Mouse (Mus musculus) gastrocnemius, adult 2 months (tissue): ENCODE measurements around the gene Fgfr2. TPM values are rescaled to one million over a fixed set of nuclear protein-coding genes. Genes with fewer than 3 reads are reported as not detected.

Source experiments
- DNase-seq: peaks from one replicate; pipeline ENCODE4 v3.0.0; 2022
- H3K27ac ChIP-seq: fragments of 200-600 bp; 2 replicates; pipeline ENCODE4 v1.8.1; 2022; ENCODE audit warnings: mild to moderate bottlenecking
- H3K4me3 ChIP-seq: fragments of 200-600 bp; 2 replicates; pipeline ENCODE4 v1.8.1; 2022; ENCODE audit warnings: mild to moderate bottlenecking, moderate library complexity
- CTCF ChIP-seq: fragments of 200-600 bp; IDR thresholded peaks from 2 replicates; pipeline ENCODE4 v1.8.1; 2022; ENCODE audit warnings: antibody characterized with exemption, mild to moderate bottlenecking, moderate library complexity
- intact Hi-C: fragments of 180-260 bp; cut with DNase I; formaldehyde crosslinking; loops from one replicate; pipeline ENCODE4 v1.15.1; 2025
- total RNA-seq, 2 experiments: library from RNA; stranded (reverse); gene quantifications; 2 replicates each; pipeline ENCODE4 v1.2.3; 2021

Fgfr2 gene
- total RNA-seq, 2 experiments from 2014 or later: 0.15 to 0.33 TPM

DNA sequence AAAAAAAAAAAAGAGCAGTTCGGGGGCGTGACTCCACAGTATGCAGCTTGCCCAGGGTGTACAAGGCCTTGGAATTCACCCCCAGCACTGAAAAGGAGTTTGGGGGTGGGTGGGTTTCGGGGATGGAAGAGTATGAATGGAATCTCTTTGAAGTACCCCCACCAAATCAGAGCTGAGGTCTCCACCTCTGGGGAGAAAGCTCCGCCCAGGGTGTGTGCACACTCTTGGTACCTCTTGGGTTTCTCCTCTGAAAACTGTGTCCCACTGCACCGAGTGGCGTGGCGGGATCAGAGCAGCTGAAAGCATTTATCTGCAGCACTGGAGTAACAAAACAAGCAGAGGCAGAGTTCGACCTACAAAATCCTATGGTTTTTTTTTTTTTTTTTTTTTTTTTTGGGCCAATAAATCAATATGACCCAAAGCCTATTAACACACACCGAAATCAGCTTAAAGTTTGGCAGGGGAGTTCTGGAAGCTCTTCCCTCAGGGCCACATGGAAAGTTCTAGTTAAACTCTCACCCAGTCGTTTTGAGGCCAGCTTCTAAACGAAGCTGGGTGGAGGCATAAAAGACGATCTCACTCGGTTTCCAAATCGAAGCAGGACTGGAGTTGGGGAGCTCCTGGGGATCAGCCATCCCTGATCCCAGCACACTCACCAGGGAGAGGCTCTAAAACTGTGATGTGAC lies 2798.3 kb downstream of the Fgfr2 start:
- DNase-seq: no peak
- TF ChIP-seq CTCF: no peak
- intact Hi-C loops: no loop called here
- Histone ChIP-seq H3K27ac (no peak overlapping the region), H3K4me3 (no peak overlapping the region)

DNA sequence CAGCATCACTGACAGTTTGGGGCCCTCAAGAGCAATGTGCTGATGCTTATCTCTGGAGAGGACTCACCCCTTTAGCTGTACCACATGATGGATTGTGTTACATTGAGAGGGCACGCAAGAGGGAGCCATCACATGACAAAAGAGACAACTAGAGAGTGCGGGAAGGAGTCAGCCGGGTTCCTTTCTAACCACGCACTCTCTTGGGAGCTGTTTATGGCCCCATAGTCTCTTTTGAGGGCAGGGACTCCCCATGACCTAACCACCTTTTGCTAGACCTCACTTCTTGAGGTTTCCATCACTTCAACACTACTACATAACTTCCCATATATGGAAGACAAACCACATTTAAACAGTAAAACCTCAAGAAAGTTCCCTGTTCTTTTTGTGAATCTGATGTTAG lies 2799.4 kb downstream of the Fgfr2 start:
- intact Hi-C loops: no loop called here
- DNase-seq: no peak
- TF ChIP-seq CTCF: no peak
- Histone ChIP-seq H3K27ac (no peak overlapping the region), H3K4me3 (no peak overlapping the region)

DNA sequence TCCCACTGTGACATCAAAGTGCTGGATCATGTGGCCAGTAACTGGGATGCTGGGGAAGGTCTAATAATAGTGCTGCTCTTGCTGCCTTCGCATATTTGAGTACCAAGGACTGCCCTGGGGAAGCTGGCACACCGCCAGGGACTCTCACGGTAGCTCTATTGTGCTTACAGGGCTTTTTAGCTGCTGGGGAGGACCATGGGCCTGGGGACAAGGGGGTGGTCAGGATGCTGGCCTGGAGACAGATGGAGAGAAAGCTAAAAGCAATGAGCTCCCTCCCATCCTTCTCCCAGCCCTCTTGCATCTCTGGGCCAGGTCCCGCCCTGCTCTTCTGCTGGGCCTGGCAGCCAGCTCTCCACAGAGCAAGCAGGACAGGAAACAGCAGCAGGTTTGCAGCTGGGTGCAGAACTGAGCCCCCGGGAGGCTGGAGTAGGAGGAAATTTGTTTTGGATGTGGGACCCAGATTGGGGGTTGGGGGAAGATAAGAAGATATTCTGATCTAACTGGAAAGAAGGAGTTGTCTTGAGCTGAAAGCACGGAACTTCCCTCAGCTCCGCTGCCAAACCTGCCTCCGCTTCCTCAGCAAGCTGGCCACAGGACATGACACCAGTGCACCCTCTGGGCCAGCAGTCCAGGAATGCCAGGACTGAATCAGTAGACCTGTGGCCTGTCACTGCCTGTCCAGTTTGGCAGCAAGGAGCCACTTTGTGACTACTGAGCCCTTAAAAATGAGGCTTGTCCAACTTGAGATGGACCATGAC lies 2803.2 kb downstream of the Fgfr2 start:
- peak overlapping the region; percentile 54 for H3K27ac ChIP-seq
- intact Hi-C loops: no loop called here
- TF ChIP-seq CTCF: no peak
- DNase-seq: peak; percentile 64
- no peak overlapping the region for H3K4me3 ChIP-seq

DNA sequence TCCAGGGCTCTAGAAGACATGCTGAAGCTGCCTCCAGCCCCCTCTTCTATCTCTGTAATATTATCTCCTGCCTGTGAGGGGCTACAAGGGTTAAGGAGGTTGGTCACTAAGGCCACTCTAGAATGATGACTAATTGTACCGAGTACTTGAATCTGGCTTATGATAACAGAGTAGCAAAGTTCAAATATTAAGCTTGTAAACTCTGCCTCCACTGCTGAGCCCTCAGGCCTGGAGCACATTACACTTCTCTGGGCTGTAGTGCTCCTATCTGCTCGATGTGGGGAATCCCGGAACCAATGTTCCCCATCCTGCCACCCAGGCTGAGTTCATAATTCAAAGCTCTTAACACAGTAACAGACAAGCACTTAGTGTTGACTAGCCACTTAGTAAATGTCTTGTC lies 2806.9 kb downstream of the Fgfr2 start:
- no peak for DNase-seq
- no peak for TF ChIP-seq CTCF
- intact Hi-C loops: no loop called here

DNA sequence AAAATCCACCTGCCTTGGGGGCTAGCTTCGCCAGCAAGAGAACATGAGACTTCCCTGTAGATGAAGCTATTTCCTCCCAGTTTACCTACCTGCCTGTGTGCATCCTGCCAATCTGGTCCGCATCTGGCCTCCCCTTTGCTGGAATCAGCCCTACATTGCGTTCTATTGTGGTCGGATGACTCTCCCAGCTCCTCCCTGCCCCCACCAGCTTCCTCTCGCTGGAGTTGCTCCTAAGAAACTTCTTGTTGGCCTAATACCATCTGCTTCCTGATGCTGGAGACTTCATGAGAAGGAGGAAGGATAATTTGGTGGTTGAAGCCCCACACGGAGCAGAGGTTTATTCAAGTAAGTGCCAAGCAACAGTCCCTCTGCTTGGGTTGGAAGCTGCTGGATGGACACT lies 2807.9 kb downstream of the Fgfr2 start:
- H3K27ac ChIP-seq: no peak overlapping the region
- H3K4me3 ChIP-seq: no peak overlapping the region
- TF ChIP-seq CTCF: no peak
- DNase-seq: no peak
- intact Hi-C loops: no loop called here

More for the DNA sequence above, 2806.9 kb downstream of the Fgfr2 start:
- no peak overlapping the region for H3K27ac ChIP-seq
- H3K4me3 ChIP-seq: no peak overlapping the region

DNA sequence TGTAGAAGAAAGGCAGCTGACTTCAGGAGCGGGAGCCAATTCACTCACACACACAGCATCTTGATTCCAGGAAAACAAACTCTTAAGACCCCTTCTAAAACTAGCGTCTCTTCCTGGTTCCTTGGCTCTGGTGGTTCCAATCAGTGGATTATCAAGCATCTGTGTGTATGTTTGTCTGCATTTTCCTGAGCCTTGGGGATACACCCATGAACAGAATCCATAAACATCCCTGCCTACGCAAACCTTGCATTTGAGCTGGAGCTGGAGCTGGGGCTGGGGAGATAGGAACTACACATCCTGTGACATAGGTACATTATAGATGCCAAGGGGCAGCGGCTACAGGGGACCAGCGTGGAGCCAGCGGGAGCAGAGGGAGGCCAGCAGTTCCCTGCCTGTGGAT lies 2808.5 kb downstream of the Fgfr2 start:
- no peak for TF ChIP-seq CTCF
- no peak for DNase-seq
- H3K4me3 ChIP-seq: no peak overlapping the region
- intact Hi-C loops: no loop called here
- H3K27ac ChIP-seq: no peak overlapping the region

DNA sequence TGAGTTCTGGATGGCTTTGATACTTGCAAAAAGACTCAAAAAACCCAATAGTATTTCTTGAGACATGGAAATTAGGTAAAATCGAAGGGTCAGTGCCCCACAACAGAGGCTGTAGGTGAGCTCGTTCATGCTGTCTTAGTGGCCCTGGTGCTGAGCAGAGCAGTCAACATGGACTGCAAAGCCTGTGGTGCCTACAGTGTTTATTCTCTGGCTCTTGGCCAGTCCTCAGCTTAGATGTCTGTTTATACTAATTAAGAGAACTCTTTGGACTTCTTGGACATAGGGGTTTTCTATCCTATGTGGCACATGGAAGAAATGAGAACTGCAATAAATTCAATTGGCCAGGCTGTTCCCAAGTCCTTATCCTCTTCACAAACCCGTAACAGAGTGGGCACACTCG lies 2811.8 kb downstream of the Fgfr2 start:
- intact Hi-C loops: no loop called here
- no peak for TF ChIP-seq CTCF
- Histone ChIP-seq H3K27ac (no peak overlapping the region), H3K4me3 (no peak overlapping the region)
- DNase-seq: no peak

DNA sequence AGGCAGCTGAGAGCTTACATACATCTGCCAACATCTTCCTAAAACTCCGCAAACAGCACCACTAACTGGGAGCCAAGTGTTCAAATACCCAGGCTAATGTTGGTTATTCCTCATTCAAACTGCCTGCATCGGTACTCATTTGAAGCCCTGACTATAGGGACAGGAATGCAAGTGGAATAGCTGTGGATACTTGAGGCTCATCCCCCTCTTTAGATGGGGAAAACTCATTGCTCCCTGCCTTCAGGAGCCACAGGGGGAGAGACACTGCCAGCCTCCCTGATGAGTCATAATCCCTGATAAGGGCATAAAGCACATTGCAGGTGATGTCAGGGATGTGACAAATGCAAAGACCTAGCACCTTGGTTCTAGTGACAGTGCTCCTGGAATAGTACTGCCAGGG lies 2814.0 kb downstream of the Fgfr2 start:
- H3K4me3 ChIP-seq: no peak overlapping the region
- intact Hi-C loops: no loop called here
- TF ChIP-seq CTCF: no peak
- DNase-seq: no peak
- no peak overlapping the region for H3K27ac ChIP-seq

DNA sequence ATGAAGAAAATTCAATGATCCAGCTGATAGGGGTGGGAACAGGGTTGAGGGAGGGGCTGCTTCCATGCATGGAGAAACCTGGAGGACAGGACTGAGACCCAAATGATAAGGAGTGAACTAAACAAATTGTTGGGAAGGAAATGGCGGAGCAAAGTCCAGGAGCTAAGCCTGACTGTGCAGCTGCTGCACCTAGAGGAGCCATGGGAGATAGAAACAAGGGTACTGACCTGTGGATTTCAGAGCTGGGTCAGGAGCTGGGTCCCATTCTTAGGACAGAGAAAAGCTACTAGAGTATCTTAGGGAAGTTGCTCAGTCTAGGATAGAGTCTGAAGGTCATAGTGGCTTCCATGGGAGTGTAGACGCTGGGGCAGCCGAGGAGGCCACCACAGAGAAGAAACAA lies 2816.1 kb downstream of the Fgfr2 start:
- no peak for TF ChIP-seq CTCF
- no peak overlapping the region for H3K4me3 ChIP-seq
- intact Hi-C loops: no loop called here
- no peak for DNase-seq
- no peak overlapping the region for H3K27ac ChIP-seq

DNA sequence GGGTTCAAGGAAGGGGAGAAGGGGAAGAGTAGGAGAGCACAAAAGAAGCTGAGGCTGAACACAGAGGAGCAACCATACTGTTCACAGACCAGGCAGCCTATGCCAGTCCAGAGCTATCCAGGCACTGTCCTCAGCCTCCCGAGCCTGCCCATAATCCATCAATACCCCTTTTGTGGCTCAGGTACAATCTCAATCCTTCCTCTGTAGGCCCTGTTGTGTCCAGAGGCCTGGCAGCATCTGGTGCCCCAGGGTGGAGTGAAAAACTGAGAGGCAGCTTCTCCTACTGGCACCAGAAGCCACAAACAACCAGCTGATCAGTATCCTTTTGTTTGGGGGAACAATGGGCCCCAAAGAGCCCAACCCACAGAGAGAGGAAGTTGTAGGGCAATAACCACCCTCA lies 2818.5 kb downstream of the Fgfr2 start:
- Histone ChIP-seq H3K27ac (no peak overlapping the region), H3K4me3 (no peak overlapping the region)
- TF ChIP-seq CTCF: no peak
- DNase-seq: no peak
- intact Hi-C loops: no loop called here

DNA sequence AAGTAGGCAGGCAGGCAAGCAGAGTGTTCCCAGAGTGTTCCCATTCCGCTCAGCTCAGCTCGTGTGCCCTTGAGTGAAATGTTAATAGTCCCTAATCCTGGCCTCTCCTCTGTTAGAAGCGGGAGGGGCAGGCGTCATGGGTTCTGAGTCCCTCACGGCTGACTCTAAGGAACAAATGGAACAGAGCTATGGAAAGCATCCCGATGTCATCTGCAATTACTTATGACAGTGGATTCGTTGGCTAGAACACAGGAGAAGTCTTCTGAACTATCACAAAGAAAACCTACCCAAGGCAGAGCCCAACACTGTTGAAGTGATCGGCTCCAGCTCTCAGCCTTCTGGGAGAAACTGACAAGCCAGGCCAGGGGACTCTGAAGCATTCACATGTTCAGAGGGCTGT lies 2819.7 kb downstream of the Fgfr2 start:
- no peak for DNase-seq
- TF ChIP-seq CTCF: no peak
- H3K27ac ChIP-seq: no peak overlapping the region
- H3K4me3 ChIP-seq: no peak overlapping the region
- intact Hi-C loops: no loop called here

DNA sequence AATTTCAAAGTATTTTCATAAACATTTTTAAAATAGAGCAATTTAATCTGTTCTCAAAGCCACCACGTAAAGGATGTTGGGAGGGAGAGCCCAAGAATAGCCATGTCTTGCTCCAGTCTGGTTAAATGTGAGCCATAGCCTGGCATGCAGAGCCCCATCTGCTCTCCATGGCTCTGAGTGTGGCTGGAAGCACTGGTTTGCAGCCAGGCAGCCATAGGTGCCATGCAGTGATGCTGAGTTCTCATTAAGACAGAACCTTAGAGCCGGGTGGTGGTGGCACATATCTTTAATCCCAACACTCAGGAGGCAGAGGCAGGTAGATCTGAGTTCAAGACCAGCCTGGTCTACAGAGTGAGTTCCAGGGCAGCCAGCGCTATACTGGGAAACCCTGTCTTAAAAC lies 2822.5 kb downstream of the Fgfr2 start:
- DNase-seq: no peak
- H3K27ac ChIP-seq: no peak overlapping the region
- TF ChIP-seq CTCF: no peak
- intact Hi-C loops: no loop called here
- H3K4me3 ChIP-seq: no peak overlapping the region

DNA sequence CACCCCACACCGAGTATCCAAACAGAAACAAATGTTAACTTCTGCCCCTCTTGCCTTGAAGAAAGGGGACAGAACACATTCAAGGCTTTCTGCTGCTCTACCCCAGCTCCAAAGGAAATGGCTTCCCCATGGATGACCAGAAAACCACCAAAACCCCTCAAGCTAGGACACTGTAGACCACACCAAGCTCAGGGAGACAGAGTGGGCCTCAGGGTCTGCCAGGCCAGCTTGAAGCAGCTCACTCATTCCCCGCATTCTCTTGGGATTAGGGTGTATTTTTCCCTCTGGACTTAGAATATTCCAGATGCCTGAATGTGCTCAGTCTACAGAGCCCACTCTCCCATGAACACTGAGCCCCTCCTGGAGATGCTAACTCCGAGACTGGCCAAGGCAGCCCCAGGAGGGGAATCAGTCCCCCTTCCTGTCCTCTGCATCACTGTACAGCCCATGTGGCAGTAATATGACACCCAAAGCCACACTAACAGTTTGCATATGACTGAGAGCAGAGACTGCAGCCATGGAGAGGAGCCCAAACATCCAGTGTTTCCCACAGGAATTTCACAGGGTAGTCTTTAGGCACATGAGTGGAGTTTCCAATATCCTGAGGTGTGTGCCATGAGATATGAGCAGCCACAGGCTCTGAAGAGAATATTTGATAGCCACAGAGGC lies 2824.1 kb downstream of the Fgfr2 start:
- no peak for TF ChIP-seq CTCF
- Histone ChIP-seq H3K27ac (no peak overlapping the region), H3K4me3 (no peak overlapping the region)
- intact Hi-C loops: no loop called here
- DNase-seq: no peak
